Mouse (Mus musculus): ENCODE data around the gene Ephb2.

Ephb2 gene

GRCm38 (mm10) chr4:136836387-136836931 lies 671 bp upstream of the Ephb2 start:
- DNase-seq, result no peak

GRCm38 (mm10) chr4:136834815-136835620 lies 770 bp downstream of the Ephb2 start:
- DNase-seq, result peak; percentile 58 to 63

- no peak for DNase-seq
These were observed 1.4 kb downstream of the Ephb2 start for GRCm38 (mm10) chr4:136834439-136834814.

GRCm38 (mm10) chr4:136833619-136834351 lies 2.0 kb downstream of the Ephb2 start:
- DNase-seq, result peak in 1 of 2 experiments; percentile 56

- DNase-seq, result no peak
These were observed 3.1 kb downstream of the Ephb2 start for GRCm38 (mm10) chr4:136832559-136833232.

GRCm38 (mm10) chr4:136830272-136830823 lies 5.4 kb downstream of the Ephb2 start:
- no peak for DNase-seq

GRCm38 (mm10) chr4:136829837-136830236 lies 6.0 kb downstream of the Ephb2 start:
- no peak for DNase-seq

- peak in 1 of 2 experiments; percentile 58 for DNase-seq
These were observed 6.9 kb downstream of the Ephb2 start for GRCm38 (mm10) chr4:136828664-136829569.

GRCm38 (mm10) chr4:136824935-136825552 lies 10.7 kb downstream of the Ephb2 start:
- peak; percentile 84 to 90 for DNase-seq

GRCm38 (mm10) chr4:136820069-136820522 lies 15.7 kb downstream of the Ephb2 start:
- DNase-seq, result no peak

GRCm38 (mm10) chr4:136816701-136817100 lies 19.1 kb downstream of the Ephb2 start:
- peak; percentile 67 to 79 for DNase-seq

- no peak for DNase-seq
These were observed 20.4 kb downstream of the Ephb2 start for GRCm38 (mm10) chr4:136815364-136815763.

- DNase-seq, result no peak
These were observed 23.2 kb downstream of the Ephb2 start for GRCm38 (mm10) chr4:136812543-136812942.

GRCm38 (mm10) chr4:136811596-136811995 lies 24.2 kb downstream of the Ephb2 start:
- DNase-seq, result no peak

- DNase-seq, result no peak
These were observed 27.3 kb downstream of the Ephb2 start for GRCm38 (mm10) chr4:136808478-136808877.

- DNase-seq, result no peak
These were observed 28.3 kb downstream of the Ephb2 start for GRCm38 (mm10) chr4:136807448-136808009.

GRCm38 (mm10) chr4:136806254-136806653 lies 29.5 kb downstream of the Ephb2 start:
- peak in 1 of 2 experiments; percentile 42 for DNase-seq

GRCm38 (mm10) chr4:136804343-136804742 lies 31.4 kb downstream of the Ephb2 start:
- no peak for DNase-seq

GRCm38 (mm10) chr4:136802446-136802845 lies 33.3 kb downstream of the Ephb2 start:
- no peak for DNase-seq

- no peak for DNase-seq
These were observed 33.8 kb downstream of the Ephb2 start for GRCm38 (mm10) chr4:136801944-136802343.

- DNase-seq, result no peak
These were observed 34.3 kb downstream of the Ephb2 start for GRCm38 (mm10) chr4:136801463-136801862.

All from cerebellum, postnatal 14 days (tissue).